Mouse (Mus musculus): Measurements from ENCODE around the gene Ticam1. TPM values are rescaled to one million over a fixed set of nuclear protein-coding genes. Genes with fewer than 3 reads are reported as not detected.

Gene Ticam1
- total and polyA plus RNA-seq, 3 experiments, result 6.4 to 18.6 (median 17.6) TPM

- Histone ChIP-seq H3K27ac (ENCODE audit: insufficient read depth, low read depth) (no peak overlapping the region), H3K9me3 (replicated peaks; ENCODE audit: low read length) (no peaks in the 10 kb centered on the region), H3K79me2 (replicated peaks; ENCODE audit: control insufficient read depth, extremely low read depth, insufficient read depth, poor library complexity, severe bottlenecking) (no peaks in the 10 kb centered on the region), H3K4me1 (ENCODE audit: control insufficient read depth in 1 of 2, insufficient read depth in 2 of 2) (peaks cover 12 to 37% of the 10 kb centered on the region in 2 experiments), H3K4me3 (replicated peaks in 1 of 3; ENCODE audit: low read depth in 2 of 3, low read length in 2 of 3, poor library complexity in 1 of 3) (no peak overlapping the region), H3K4me2 (ENCODE audit: insufficient read depth, low read depth, poor library complexity, severe bottlenecking) (no peak overlapping the region), H3K27me3 (replicated peaks) (no peaks in the 10 kb centered on the region), H3K36me3 (replicated peaks in 1 of 2; ENCODE audit: control insufficient read depth in 1 of 2, insufficient read depth in 1 of 2, low read length in 1 of 2) (no peaks in the 10 kb centered on the region), H3K9ac (ENCODE audit: insufficient read depth, low read depth) (no peak overlapping the region)
- no peak for DNase-seq (ENCODE audit: extremely low read depth)
- dilution Hi-C loops (cut with MboI; ENCODE audit: extremely low pct_ligation_motif_present, extremely low pct_unique_long_range_greater_than_20kb, low sequenced_read_pairs), result no loop called here
- in situ Hi-C loops (cut with MboI; ENCODE audit: low pct_ligation_motif_present, low pct_unique_long_range_greater_than_20kb, low sequenced_read_pairs), result no loop called here
- TF ChIP-seq MAX (IDR thresholded peaks at IDR 0.05; ENCODE audit: low read length), result no peak
- peak; percentile 44; the same call in 1 of the 2 replicates for TF ChIP-seq USF1 (IDR thresholded peaks at IDR 0.05; ENCODE audit: low read depth, low read length)
- TF ChIP-seq ETS1 (conservative IDR thresholded peaks at IDR 0.05; ENCODE audit: low read depth, low read length), result no peak
- no peak for TF ChIP-seq PAX5 (IDR thresholded peaks at IDR 0.05; ENCODE audit: low read length)
- TF ChIP-seq EP300 (IDR thresholded peaks at IDR 0.05; ENCODE audit: low read length), result no peak
- TF ChIP-seq E2F4 (IDR thresholded peaks at IDR 0.05; ENCODE audit: insufficient replicate concordance, low read depth, low read length), result no peak
Observed at GRCm38 (mm10) chr17:56296201-56296600, 19.6 kb upstream of the Ticam1 start.

- no peak for DNase-seq (ENCODE audit: extremely low read depth)
- Histone ChIP-seq H3K9me3 (replicated peaks; ENCODE audit: low read length) (no peaks in the 10 kb centered on the region), H3K4me3 (replicated peaks in 1 of 3; ENCODE audit: low read depth in 2 of 3, low read length in 2 of 3, poor library complexity in 1 of 3) (no peak overlapping the region), H3K9ac (ENCODE audit: insufficient read depth, low read depth) (no peak overlapping the region), H3K36me3 (replicated peaks in 1 of 2; ENCODE audit: control insufficient read depth in 1 of 2, insufficient read depth in 1 of 2, low read length in 1 of 2) (no peaks in the 10 kb centered on the region), H3K27ac (ENCODE audit: insufficient read depth, low read depth) (no peak overlapping the region), H3K27me3 (replicated peaks) (no peaks in the 10 kb centered on the region), H3K4me1 (ENCODE audit: control insufficient read depth in 1 of 2, insufficient read depth in 2 of 2) (peaks cover 13 to 38% of the 10 kb centered on the region in 2 experiments), H3K79me2 (replicated peaks; ENCODE audit: control insufficient read depth, extremely low read depth, insufficient read depth, poor library complexity, severe bottlenecking) (no peaks in the 10 kb centered on the region), H3K4me2 (ENCODE audit: insufficient read depth, low read depth, poor library complexity, severe bottlenecking) (no peak overlapping the region)
- TF ChIP-seq ZC3H11A (IDR thresholded peaks at IDR 0.05; ENCODE audit: low read depth, low read length) (no peak), UBTF (IDR thresholded peaks at IDR 0.05; ENCODE audit: low read depth, low read length) (no peak), ZMIZ1 (IDR thresholded peaks at IDR 0.05; ENCODE audit: low read depth, low read length) (no peak), ELF1 (IDR thresholded peaks at IDR 0.05; ENCODE audit: low read depth, low read length) (no peak), ZNF384 (IDR thresholded peaks at IDR 0.05; ENCODE audit: low read depth, low read length) (no peak), USF2 (conservative IDR thresholded peaks at IDR 0.05; ENCODE audit: low read depth, low read length) (no peak), RCOR1 (conservative IDR thresholded peaks at IDR 0.05; ENCODE audit: low read depth, low read length) (no peak), POLR2AphosphoS2 (IDR thresholded peaks at IDR 0.05; ENCODE audit: low read depth, low read length) (no peak), POLR2A (IDR thresholded peaks at IDR 0.05; ENCODE audit: low read depth, low read length) (no peak)
- in situ Hi-C loops (cut with MboI; ENCODE audit: low pct_ligation_motif_present, low pct_unique_long_range_greater_than_20kb, low sequenced_read_pairs), result no loop called here
- dilution Hi-C loops (cut with MboI; ENCODE audit: extremely low pct_ligation_motif_present, extremely low pct_unique_long_range_greater_than_20kb, low sequenced_read_pairs), result no loop called here
Observed at GRCm38 (mm10) chr17:56294241-56294640, 17.7 kb upstream of the Ticam1 start.

GRCm38 (mm10) chr17:56293291-56293690 is 16.7 kb upstream of the Ticam1 start:
- dilution Hi-C loops (cut with MboI; ENCODE audit: extremely low pct_ligation_motif_present, extremely low pct_unique_long_range_greater_than_20kb, low sequenced_read_pairs) (no loop called here), in situ Hi-C loops (cut with MboI; ENCODE audit: low pct_ligation_motif_present, low pct_unique_long_range_greater_than_20kb, low sequenced_read_pairs) (no loop called here)
- H3K27ac ChIP-seq (ENCODE audit: insufficient read depth, low read depth), result no peak overlapping the region
- H3K4me1 ChIP-seq (ENCODE audit: control insufficient read depth in 1 of 2, insufficient read depth in 2 of 2), result peaks cover 16 to 48% of the 10 kb centered on the region in 2 experiments
- TF ChIP-seq MAFK (IDR thresholded peaks at IDR 0.05; ENCODE audit: insufficient replicate concordance, low read length), result no peak
- no peak for TF ChIP-seq IRF4 (IDR thresholded peaks at IDR 0.05; ENCODE audit: low read depth, low read length)
- no peak for TF ChIP-seq UBTF (IDR thresholded peaks at IDR 0.05; ENCODE audit: low read depth, low read length)
- TF ChIP-seq MAZ (IDR thresholded peaks at IDR 0.05; ENCODE audit: low read depth, low read length), result no peak
- no peak for TF ChIP-seq MEF2A (IDR thresholded peaks at IDR 0.05; ENCODE audit: borderline replicate concordance, low read depth, low read length)
- no peak for TF ChIP-seq TBP (conservative IDR thresholded peaks at IDR 0.05; ENCODE audit: low read depth, low read length)
- no peak for TF ChIP-seq RCOR1 (conservative IDR thresholded peaks at IDR 0.05; ENCODE audit: low read depth, low read length)
- no peak for TF ChIP-seq NRF1 (IDR thresholded peaks at IDR 0.05; ENCODE audit: low read depth, low read length)
- no peak for TF ChIP-seq PAX5 (IDR thresholded peaks at IDR 0.05; ENCODE audit: low read length)
- no peak for TF ChIP-seq ELF1 (IDR thresholded peaks at IDR 0.05; ENCODE audit: low read depth, low read length)
- no peak for TF ChIP-seq E2F4 (IDR thresholded peaks at IDR 0.05; ENCODE audit: insufficient replicate concordance, low read depth, low read length)
- TF ChIP-seq USF1 (IDR thresholded peaks at IDR 0.05; ENCODE audit: low read depth, low read length), result no peak
- no peak for TF ChIP-seq USF2 (conservative IDR thresholded peaks at IDR 0.05; ENCODE audit: low read depth, low read length)
- no peak overlapping the region for H3K9ac ChIP-seq (ENCODE audit: insufficient read depth, low read depth)
- H3K4me3 ChIP-seq (replicated peaks in 1 of 3; ENCODE audit: low read depth in 2 of 3, low read length in 2 of 3, poor library complexity in 1 of 3), result no peak overlapping the region
- H3K4me2 ChIP-seq (ENCODE audit: insufficient read depth, low read depth, poor library complexity, severe bottlenecking), result no peak overlapping the region
- H3K9me3 ChIP-seq (replicated peaks; ENCODE audit: low read length), result no peaks in the 10 kb centered on the region
- no peaks in the 10 kb centered on the region for H3K79me2 ChIP-seq (replicated peaks; ENCODE audit: control insufficient read depth, extremely low read depth, insufficient read depth, poor library complexity, severe bottlenecking)
- H3K36me3 ChIP-seq (replicated peaks in 1 of 2; ENCODE audit: control insufficient read depth in 1 of 2, insufficient read depth in 1 of 2, low read length in 1 of 2), result no peaks in the 10 kb centered on the region
- no peaks in the 10 kb centered on the region for H3K27me3 ChIP-seq (replicated peaks)
- DNase-seq (ENCODE audit: extremely low read depth), result no peak

All from CH12.LX (cell line).